Mouse (Mus musculus): Measurements from ENCODE around the gene Kif14. TPM values are rescaled to one million over a fixed set of nuclear protein-coding genes. Genes with fewer than 3 reads are reported as not detected.
"Not testable (repeated sequence)": the region's sequence is repeated elsewhere in the genome, so short reads cannot be mapped to it uniquely, and the experiment has no call there.

Gene Kif14
- polyA plus RNA-seq, 1 experiment, result 0.14 TPM

GRCm38 (mm10) chr1:136555892-136556291, 89.7 kb downstream of the Kif14 start:
- no peak for DNase-seq (ENCODE audit: low read depth)

DNA sequence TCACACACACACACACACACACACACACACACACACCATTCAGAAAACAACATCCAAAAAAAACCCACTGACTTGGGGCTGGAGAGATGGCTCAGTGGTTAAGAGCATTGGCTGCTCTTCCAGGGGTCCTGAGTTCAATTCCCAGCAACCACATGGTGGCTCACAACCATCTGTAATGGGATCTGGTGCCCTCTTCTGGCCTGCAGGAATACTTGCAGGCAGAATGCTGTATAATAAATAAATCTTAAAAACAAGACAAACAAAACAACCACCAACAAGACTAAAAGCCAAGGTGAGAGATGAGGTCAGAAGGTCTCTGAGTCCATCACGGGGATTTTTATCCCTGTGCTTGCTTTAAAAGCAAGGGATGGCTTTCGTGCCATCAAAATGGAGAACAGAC, 90.5 kb downstream of the Kif14 start:
- DNase-seq (ENCODE audit: low read depth), result not testable (repeated sequence)

DNA sequence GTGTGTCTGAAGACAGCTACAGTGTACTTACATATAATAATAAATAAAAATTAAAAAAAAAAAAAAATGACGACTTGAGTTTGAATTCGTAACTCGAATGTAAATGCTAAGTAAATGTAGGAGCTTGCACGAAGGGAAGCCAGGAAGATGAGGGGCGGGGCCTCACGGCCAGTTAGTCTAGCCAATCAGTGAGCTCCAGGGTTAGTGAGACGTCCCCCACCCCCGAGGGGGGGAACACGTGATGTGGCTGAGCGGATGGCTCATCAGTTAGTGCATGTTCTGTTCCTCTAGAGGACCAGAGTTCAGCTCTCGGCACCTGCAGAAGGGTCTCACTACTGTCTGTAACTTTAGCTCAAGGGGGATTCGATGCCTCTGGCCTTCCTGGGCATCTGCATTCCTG, 91.3 kb downstream of the Kif14 start:
- DNase-seq (ENCODE audit: low read depth), result no peak

- DNase-seq (ENCODE audit: low read depth), result no peak
Observed at GRCm38 (mm10) chr1:136558762-136559161, 92.6 kb downstream of the Kif14 start.

DNA sequence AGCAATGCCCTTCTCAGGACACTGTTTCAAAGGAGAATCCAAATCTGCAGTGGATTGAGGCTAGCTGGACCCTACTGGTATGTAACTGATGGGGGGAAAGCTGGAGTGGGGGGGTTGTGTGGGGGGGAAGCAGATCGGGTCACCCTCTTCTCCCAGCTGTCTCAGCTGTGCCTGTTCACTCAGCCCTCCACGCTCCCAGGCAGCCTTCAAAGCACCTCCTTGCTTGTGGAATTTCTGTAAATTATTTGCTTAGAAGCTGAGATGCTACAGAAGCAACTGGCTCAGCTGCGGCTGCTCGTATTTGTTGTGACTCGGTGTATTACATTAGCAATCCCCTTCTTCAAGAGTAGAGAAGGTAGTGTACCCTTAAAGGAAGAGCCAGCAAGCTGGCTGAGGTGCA, 93.1 kb downstream of the Kif14 start:
- no peak for DNase-seq (ENCODE audit: low read depth)

GRCm38 (mm10) chr1:136559774-136560173, 93.6 kb downstream of the Kif14 start:
- DNase-seq (ENCODE audit: low read depth), result no peak

DNA sequence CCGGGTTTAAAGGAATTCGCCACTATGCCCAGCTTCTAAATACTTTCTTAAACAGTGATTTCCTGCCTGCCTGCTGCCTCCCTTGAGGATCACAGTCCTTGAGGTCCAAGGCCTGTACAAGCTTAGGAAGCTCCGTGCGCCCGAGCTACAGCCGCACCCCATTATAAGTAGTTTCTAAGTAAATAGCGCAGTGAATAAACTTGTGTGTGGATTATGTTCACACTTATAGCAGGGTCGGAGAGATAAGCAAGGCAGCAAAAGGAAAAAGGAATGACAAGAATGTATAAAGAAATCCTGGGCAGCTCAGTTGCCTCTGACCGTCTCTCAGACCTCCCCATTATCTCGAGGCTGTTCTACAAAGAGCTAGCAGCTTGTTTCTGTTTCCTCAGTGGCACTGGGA, 95.7 kb downstream of the Kif14 start:
- DNase-seq (ENCODE audit: low read depth), result no peak

DNA sequence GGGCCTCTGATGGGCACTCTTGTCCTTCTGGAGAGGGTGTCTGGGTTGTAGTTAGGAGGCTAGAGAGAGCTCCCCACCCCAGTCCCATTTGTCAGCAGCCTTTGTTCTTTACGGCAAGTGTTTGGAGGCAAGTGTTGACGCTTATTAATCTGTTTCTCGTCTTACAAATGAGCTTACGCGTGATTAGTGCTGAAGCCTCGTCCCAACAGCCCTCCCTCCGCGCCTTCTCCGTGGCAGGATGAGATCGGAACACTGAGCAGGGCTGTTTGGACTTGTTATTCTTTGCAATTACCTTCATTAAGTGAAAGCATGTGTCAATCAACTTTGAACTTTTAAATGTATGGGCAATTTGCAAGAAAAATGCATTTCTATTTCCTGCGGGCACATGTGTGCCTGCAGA, 97.0 kb downstream of the Kif14 start:
- no peak for DNase-seq (ENCODE audit: low read depth)

- no peak for DNase-seq (ENCODE audit: low read depth)
Observed at GRCm38 (mm10) chr1:136564963-136565362, 98.8 kb downstream of the Kif14 start.

DNA sequence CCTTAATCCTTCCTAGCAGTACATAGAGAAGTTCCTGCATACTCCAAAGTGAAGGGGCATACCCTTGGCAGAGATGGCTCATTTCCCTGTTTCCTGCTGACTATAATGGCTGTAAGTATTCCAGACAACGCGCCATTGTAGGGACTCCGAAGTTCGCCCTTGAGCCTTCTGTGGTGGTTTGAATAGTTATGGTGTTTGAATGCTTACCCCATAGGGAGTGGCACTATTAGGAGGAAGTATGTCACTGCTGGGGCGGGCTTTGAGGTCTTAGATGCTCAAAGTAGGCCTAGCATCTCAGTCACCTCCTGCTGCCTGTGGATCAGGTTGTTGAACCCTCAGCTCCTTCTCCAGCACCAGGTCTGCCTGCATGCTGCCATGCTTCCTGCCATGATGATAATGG, 100.2 kb downstream of the Kif14 start:
- no peak for DNase-seq (ENCODE audit: low read depth)

- no peak for DNase-seq (ENCODE audit: low read depth)
Observed at GRCm38 (mm10) chr1:136567641-136568040, 101.5 kb downstream of the Kif14 start.

GRCm38 (mm10) chr1:136568738-136569194, 102.6 kb downstream of the Kif14 start:
- DNase-seq (ENCODE audit: low read depth), result no peak

DNA sequence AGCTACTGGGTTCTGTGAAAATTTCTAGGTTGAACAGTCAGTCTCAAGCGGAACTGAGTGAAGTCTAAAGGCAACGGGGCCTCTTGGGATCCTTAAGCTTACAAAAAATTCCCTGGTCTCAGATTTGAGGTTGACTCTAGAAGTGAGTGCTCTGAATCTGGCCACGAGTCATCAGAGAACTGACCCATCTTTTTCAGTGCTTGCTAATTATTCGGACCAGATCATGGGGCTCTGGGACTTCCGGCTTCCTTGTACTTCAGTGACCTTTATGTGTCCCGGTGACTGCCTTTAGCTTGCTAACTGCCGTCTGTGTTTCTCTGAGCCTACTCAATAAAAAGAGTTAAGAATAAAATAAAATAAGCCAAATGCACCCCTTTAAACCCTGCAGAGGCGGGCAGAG, 103.1 kb downstream of the Kif14 start:
- no peak for DNase-seq (ENCODE audit: low read depth)

DNA sequence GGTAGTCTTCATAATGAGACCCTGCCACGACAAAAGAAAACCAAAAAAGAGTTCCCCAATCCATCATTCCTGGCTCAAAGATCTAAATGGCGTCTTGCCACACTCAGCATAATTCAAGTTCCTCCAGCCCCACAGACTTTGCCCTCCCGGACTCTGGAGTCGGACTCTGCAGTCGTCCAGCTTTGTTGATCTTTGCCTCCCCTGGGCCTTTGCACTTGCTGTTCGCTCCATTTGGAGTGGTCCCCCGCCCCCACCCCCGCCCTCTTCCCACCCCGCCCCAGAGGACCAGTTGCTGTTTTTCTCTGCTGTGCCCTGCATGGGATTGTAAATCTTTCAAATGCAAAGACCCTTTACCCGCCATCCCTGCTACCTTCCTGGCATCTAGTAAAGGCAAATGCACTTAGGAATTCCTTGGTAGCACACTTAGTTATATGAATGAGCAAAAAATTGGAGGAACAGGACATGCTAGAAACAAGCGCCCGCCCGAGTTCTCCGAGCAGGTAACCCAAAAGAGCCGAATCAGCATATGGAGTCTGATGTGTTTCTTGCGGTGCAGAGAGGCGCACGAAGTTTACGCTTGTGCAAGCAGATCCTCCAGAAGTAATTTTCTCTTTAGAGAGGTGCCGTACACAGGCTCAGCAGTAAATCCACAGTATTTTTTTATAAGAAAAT, 103.6 kb downstream of the Kif14 start:
- no peak for DNase-seq (ENCODE audit: low read depth)

GRCm38 (mm10) chr1:136570298-136570653, 104.1 kb downstream of the Kif14 start:
- DNase-seq (ENCODE audit: low read depth), result no peak

GRCm38 (mm10) chr1:136570976-136571375, 104.8 kb downstream of the Kif14 start:
- no peak for DNase-seq (ENCODE audit: low read depth)

GRCm38 (mm10) chr1:136571530-136571929, 105.4 kb downstream of the Kif14 start:
- no peak for DNase-seq (ENCODE audit: low read depth)

GRCm38 (mm10) chr1:136577890-136578663, 111.9 kb downstream of the Kif14 start:
- no peak for DNase-seq (ENCODE audit: low read depth)

- DNase-seq (ENCODE audit: low read depth), result no peak
Observed at GRCm38 (mm10) chr1:136579360-136579759, 113.2 kb downstream of the Kif14 start.

GRCm38 (mm10) chr1:136580266-136580665, 114.1 kb downstream of the Kif14 start:
- no peak for DNase-seq (ENCODE audit: low read depth)
